In the genomic region with DNA sequence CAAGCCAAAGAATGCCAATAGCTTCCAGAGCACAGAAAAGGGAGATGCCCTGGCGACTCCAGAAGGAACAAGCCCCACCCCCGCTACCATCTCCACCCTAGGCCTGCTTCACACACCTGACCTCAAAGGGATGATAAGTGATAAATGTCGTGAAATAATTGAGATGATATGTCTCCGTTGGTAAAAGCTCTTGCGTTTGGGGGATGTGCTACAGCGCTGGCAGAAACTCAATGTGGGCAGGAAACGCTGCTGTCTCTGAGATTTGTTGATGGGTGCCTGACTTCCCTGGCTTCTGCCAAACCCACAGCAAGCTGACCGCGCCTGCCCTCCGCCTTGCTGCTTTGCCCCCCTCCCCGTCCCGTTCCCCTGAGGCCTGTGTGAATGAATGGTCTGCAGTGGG, we compare ENCODE assay signal across 9 mouse cellular contexts. TPM values are rescaled to one million over a fixed set of nuclear protein-coding genes. Genes with fewer than 3 reads are reported as not detected.
DNase-seq lines count a peak whose midpoint lies in the region; TF ChIP-seq lines count a peak whose summit lies in the region.
"Had no signal": no experiment of that assay in that cellular context is flagged by ENCODE, and none has a peak within 500 bp of the region (broad histone marks: within the 10 kb centered on the region; RNA-seq: fewer than 3 reads in every experiment).

No protein-coding gene starts in this region.

- no peak for TF ChIP-seq CTCF in thymus, adult 2 months (IDR thresholded peaks at IDR 0.05; ENCODE audit: borderline replicate concordance, control insufficient read depth, extremely low read depth, insufficient read depth, low read length, poor library complexity)

- 7% methylated on average over 12 of the region's 12 CpGs for WGBS in thymus, adult 2 months

- peak overlapping the region; percentile 67 for H3K27ac ChIP-seq in thymus, adult 2 months (ENCODE audit: control insufficient read depth, insufficient read depth, low read length)
- H3K27ac ChIP-seq: embryonic facial prominence, embryonic 12.5 days had no signal

- H3K27me3 ChIP-seq in thymus, adult 2 months (ENCODE audit: control insufficient read depth, insufficient read depth, low read length) = no peaks in the 10 kb centered on the region
- H3K27me3 ChIP-seq: embryonic facial prominence, embryonic 12.5 days had no signal

- H3K36me3 ChIP-seq in thymus, adult 2 months (ENCODE audit: control insufficient read depth, insufficient read depth, low read length) = peaks cover 35% of the 10 kb centered on the region

- peaks cover 25% of the 10 kb centered on the region for H3K4me1 ChIP-seq in thymus, adult 2 months (replicated peaks; ENCODE audit: control insufficient read depth, insufficient read depth, low read length)

- H3K4me3 ChIP-seq in thymus, adult 2 months (ENCODE audit: control insufficient read depth, insufficient read depth, low read length) = 0 out of 2 replicates have a peak overlapping the region, but pooled peaks have one; percentile 4
- H3K4me3 ChIP-seq: embryonic facial prominence, embryonic 12.5 days had no signal

- no peak for TF ChIP-seq POLR2A in thymus, adult 2 months (IDR thresholded peaks at IDR 0.05; ENCODE audit: control insufficient read depth, extremely low read depth, insufficient read depth, low read length, poor library complexity)

- DNase-seq in adrenal gland, adult (ENCODE audit: inconsistent age in 2 of 2, low spot score in 1 of 2) = peak; percentile 61 to 65
- DNase-seq in adrenal gland, postnatal 4 days (ENCODE audit: low spot score in 2 of 2) = no peak
- DNase-seq in thymus, adult 2 months = no peak
- no peak for DNase-seq in thymus, postnatal 10 days (ENCODE audit: low spot score in 2 of 2)
- DNase-seq in kidney, postnatal 25 days = peak; percentile 74 to 85
- no peak for DNase-seq in urinary bladder, postnatal 14 days (ENCODE audit: low spot score)
- DNase-seq in gastrocnemius, postnatal 10 days = no peak
- no peak for DNase-seq in spleen, postnatal 14 days (ENCODE audit: low spot score in 2 of 2)

RNA-seq across cellular contexts. Expression of gene Ifngr2, which starts 6.8 kb away (rescaled TPM):
- 10 to 100 TPM; 38.5 to 40.9 TPM for total RNA-seq in adrenal gland, postnatal 4 days (2021)
- polyA plus RNA-seq in thymus, adult 2 months (2012; rRNA removed) = 33.4 and 34.4 TPM in 2 replicates
- total RNA-seq in gastrocnemius, postnatal 10 days (2021) = 10 to 100 TPM; 59.8 to 60.8 TPM

RNA-seq across cellular contexts. Expression of gene Tmem50b, which starts 44.0 kb away (rescaled TPM):
- 10 to 100 TPM; 29.2 to 29.8 TPM for total RNA-seq in adrenal gland, postnatal 4 days (2021)
- 34.8 and 37.8 TPM in 2 replicates for polyA plus RNA-seq in thymus, adult 2 months (2012; rRNA removed)
- 10 to 100 TPM; 15.2 to 15.9 TPM for total RNA-seq in gastrocnemius, postnatal 10 days (2021)

Comparison
In these comparisons a context has a peak if more than half of its experiments do, and no peak if none do; other contexts are left out.
1. DNase-seq: peak in adrenal gland, adult (2 of 2) and kidney, postnatal 25 days (2 of 2); none in adrenal gland, postnatal 4 days (0 of 2), thymus, adult 2 months (single experiment), thymus, postnatal 10 days (0 of 2), urinary bladder, postnatal 14 days (single experiment), gastrocnemius, postnatal 10 days (single experiment) and spleen, postnatal 14 days (0 of 2).